Mouse (Mus musculus): Measurements from ENCODE around the gene Gm30191. TPM values are rescaled to one million over a fixed set of nuclear protein-coding genes. Genes with fewer than 3 reads are reported as not detected.

Gm30191 gene
- polyA plus RNA-seq, 1 experiment from 2014 or later: not detected

- DNase-seq (ENCODE audit: low spot score): no peak
- no peak for ATAC-seq (replicated peaks; ENCODE audit: low FRiP score)
- WGBS: 54% methylated on average over 4 of the region's 4 CpGs
- Histone ChIP-seq H3K27me3 (replicated peaks; ENCODE audit: control insufficient read depth, insufficient read depth, low read length) (no peaks in the 10 kb centered on the region), H3K9me3 (ENCODE audit: control insufficient read depth, low read length) (no peaks in the 10 kb centered on the region), H3K36me3 (ENCODE audit: control insufficient read depth, insufficient read depth, low read length) (no peaks in the 10 kb centered on the region), H3K4me1 (replicated peaks; ENCODE audit: control insufficient read depth, insufficient read depth, low read length) (0 out of 2 replicates have a peak, but pooled peaks cover 3% of the 10 kb centered on the region), H3K4me3 (ENCODE audit: low read depth, low read length) (no peak overlapping the region), H3K9ac (ENCODE audit: low read depth, low read length) (no peak overlapping the region), H3K4me2 (no peak overlapping the region), H3K27ac (ENCODE audit: low read depth, low read length) (no peak overlapping the region)
Measured at GRCm38 (mm10) chr4:134299498-134299810, 52.7 kb downstream of the Gm30191 start.

Other genes starting within 250 kb of the Gm30191 start
- 30.9 and 39.0 TPM in 2 replicates for gene Dhdds, start 246.0 kb upstream of the Gm30191 start, polyA plus RNA-seq (2014; fragmentation: Nextera tagmentation; extraction: Ambion mirVana)
- gene Lin28a, start 228.1 kb upstream of the Gm30191 start, polyA plus RNA-seq (2014; fragmentation: Nextera tagmentation; extraction: Ambion mirVana): 5.8 TPM in 2 replicates
- not detected in 2 replicates for gene Zfp683, start 193.1 kb upstream of the Gm30191 start, polyA plus RNA-seq (2014; fragmentation: Nextera tagmentation; extraction: Ambion mirVana)
- 1.2 and 1.7 TPM in 2 replicates for gene Crybg2, start 186.1 kb upstream of the Gm30191 start, polyA plus RNA-seq (2014; fragmentation: Nextera tagmentation; extraction: Ambion mirVana)
- 16.4 TPM in 2 replicates for gene Cd52, start 151.9 kb upstream of the Gm30191 start, polyA plus RNA-seq (2014; fragmentation: Nextera tagmentation; extraction: Ambion mirVana)
- 5.6 and 7.0 TPM in 2 replicates for gene Ubxn11, start 144.4 kb upstream of the Gm30191 start, polyA plus RNA-seq (2014; fragmentation: Nextera tagmentation; extraction: Ambion mirVana)
- 257 and 281 TPM in 2 replicates for gene Sh3bgrl3, start 118.1 kb upstream of the Gm30191 start, polyA plus RNA-seq (2014; fragmentation: Nextera tagmentation; extraction: Ambion mirVana)
- gene Cep85, start 59.8 kb upstream of the Gm30191 start, polyA plus RNA-seq (2014; fragmentation: Nextera tagmentation; extraction: Ambion mirVana): 42.9 and 44.2 TPM in 2 replicates
- gene Gm7534, start 43.9 kb upstream of the Gm30191 start, polyA plus RNA-seq (2014; fragmentation: Nextera tagmentation; extraction: Ambion mirVana): not detected in 2 replicates
- gene Catsper4, start 19.6 kb upstream of the Gm30191 start, polyA plus RNA-seq (2014; fragmentation: Nextera tagmentation; extraction: Ambion mirVana): not detected in 2 replicates
- 0.26 and 0.51 TPM in 2 replicates for gene Cnksr1, start 8.5 kb upstream of the Gm30191 start, polyA plus RNA-seq (2014; fragmentation: Nextera tagmentation; extraction: Ambion mirVana)
- gene E130218I03Rik, start 3.3 kb upstream of the Gm30191 start, polyA plus RNA-seq (2014; fragmentation: Nextera tagmentation; extraction: Ambion mirVana): 0.39 and 0.52 TPM in 2 replicates
- 17.6 and 22.4 TPM in 2 replicates for gene Zfp593, start 1.3 kb upstream of the Gm30191 start, polyA plus RNA-seq (2014; fragmentation: Nextera tagmentation; extraction: Ambion mirVana)
- 2.5 and 3.8 TPM in 2 replicates for gene Grrp1, start 7.2 kb downstream of the Gm30191 start, polyA plus RNA-seq (2014; fragmentation: Nextera tagmentation; extraction: Ambion mirVana)
- gene Pdik1l, start 41.0 kb downstream of the Gm30191 start, polyA plus RNA-seq (2014; fragmentation: Nextera tagmentation; extraction: Ambion mirVana): 19.3 and 20.0 TPM in 2 replicates
- gene Trim63, start 68.2 kb downstream of the Gm30191 start, polyA plus RNA-seq (2014; fragmentation: Nextera tagmentation; extraction: Ambion mirVana): 0.19 and 0.33 TPM in 2 replicates
- not detected in 2 replicates for gene Slc30a2, start 96.2 kb downstream of the Gm30191 start, polyA plus RNA-seq (2014; fragmentation: Nextera tagmentation; extraction: Ambion mirVana)
- gene Extl1, start 136.9 kb downstream of the Gm30191 start, polyA plus RNA-seq (2014; fragmentation: Nextera tagmentation; extraction: Ambion mirVana): 0.42 and 0.67 TPM in 2 replicates
- 7.9 and 8.5 TPM in 2 replicates for gene Pafah2, start 149.4 kb downstream of the Gm30191 start, polyA plus RNA-seq (2014; fragmentation: Nextera tagmentation; extraction: Ambion mirVana)
- 896 and 908 TPM in 2 replicates for gene Stmn1, start 221.4 kb downstream of the Gm30191 start, polyA plus RNA-seq (2014; fragmentation: Nextera tagmentation; extraction: Ambion mirVana)
- 2.5 and 3.0 TPM in 2 replicates for gene Paqr7, start 249.8 kb downstream of the Gm30191 start, polyA plus RNA-seq (2014; fragmentation: Nextera tagmentation; extraction: Ambion mirVana)